Mouse (Mus musculus) lung, postnatal 0 days (tissue): ENCODE results near the gene Igf2bp1.

Experiments
- CTCF ChIP-seq: IDR thresholded peaks from 2 replicates; pipeline ENCODE4 v1.5.1; 2016; ENCODE audit warnings: antibody characterized with exemption, mild to moderate bottlenecking
- EP300 ChIP-seq: IDR thresholded peaks from 2 replicates; pipeline ENCODE4 v1.6.1; 2016; ENCODE audit warnings: antibody characterized with exemption, mild to moderate bottlenecking, control low read depth

GRCm38 (mm10) chr11:95913959-95914566 is 91.7 kb downstream of the Igf2bp1 start:
- TF ChIP-seq CTCF (no peak), EP300 (no peak)
